Mouse (Mus musculus) lung, embryonic 15.5 days (tissue): ENCODE measurements around the gene Stac3. TPM values are rescaled to one million over a fixed set of nuclear protein-coding genes. Genes with fewer than 3 reads are reported as not detected.

Source experiments
- ATAC-seq: fragments of 200-750 bp; cut with Nextera tagmentation; 2 replicates; pipeline ENCODE4 v1.8.0; 2017; ENCODE audit warnings: moderate number of reproducible peaks, borderline replicate concordance; ENCODE audit not compliant: low FRiP score, low TSS enrichment; ENCODE audit errors: extremely low read depth
- H3K27ac ChIP-seq: fragments of 300-500 bp; sonication (generic); 2 replicates; pipeline ENCODE4 v1.5.1; 2015; ENCODE audit warnings: moderate library complexity, mild to moderate bottlenecking, inconsistent platforms
- H3K27me3 ChIP-seq: fragments of 300-500 bp; sonication (generic); 2 replicates; pipeline ENCODE4 v1.6.1; 2015; ENCODE audit warnings: inconsistent platforms
- H3K36me3 ChIP-seq: fragments of 300-500 bp; sonication (generic); 2 replicates; pipeline ENCODE4 v1.6.1; 2015; ENCODE audit warnings: inconsistent platforms
- H3K4me1 ChIP-seq: fragments of 300-500 bp; sonication (generic); 2 replicates; pipeline ENCODE4 v1.6.1; 2015; ENCODE audit warnings: inconsistent platforms
- H3K4me2 ChIP-seq: fragments of 300-500 bp; sonication (generic); 2 replicates; pipeline ENCODE4 v1.6.1; 2015; ENCODE audit warnings: inconsistent platforms, mild to moderate bottlenecking, moderate library complexity
- H3K4me3 ChIP-seq: fragments of 300-500 bp; sonication (generic); 2 replicates; pipeline ENCODE4 v1.5.1; 2015; ENCODE audit warnings: mild to moderate bottlenecking, inconsistent platforms
- H3K9ac ChIP-seq: fragments of 300-500 bp; sonication (generic); 2 replicates; pipeline ENCODE4 v1.6.1; 2015; ENCODE audit warnings: inconsistent platforms
- H3K9me3 ChIP-seq: fragments of 300-500 bp; sonication (generic); 2 replicates; pipeline ENCODE4 v1.6.1; 2016; ENCODE audit warnings: inconsistent platforms
- WGBS: fragments of 180-500 bp; shearing (Covaris S2); methylation state at CpG from one replicate; pipeline ENCODE4 v1.1.7; 2015; 5-methylcytosine and 5-hydroxymethylcytosine counted together
- polyA plus RNA-seq: library from polyadenylated mRNA; unstranded; fragments of >200 nt; fragmentation: Nextera tagmentation; extraction: Ambion mirVana; gene quantifications from 2 replicates; pipeline ENCODE4 v1.2.1, GENCODE M21; 2015

Gene Stac3
- polyA plus RNA-seq, 1 experiment from 2014 or later: 0.64 TPM

DNA sequence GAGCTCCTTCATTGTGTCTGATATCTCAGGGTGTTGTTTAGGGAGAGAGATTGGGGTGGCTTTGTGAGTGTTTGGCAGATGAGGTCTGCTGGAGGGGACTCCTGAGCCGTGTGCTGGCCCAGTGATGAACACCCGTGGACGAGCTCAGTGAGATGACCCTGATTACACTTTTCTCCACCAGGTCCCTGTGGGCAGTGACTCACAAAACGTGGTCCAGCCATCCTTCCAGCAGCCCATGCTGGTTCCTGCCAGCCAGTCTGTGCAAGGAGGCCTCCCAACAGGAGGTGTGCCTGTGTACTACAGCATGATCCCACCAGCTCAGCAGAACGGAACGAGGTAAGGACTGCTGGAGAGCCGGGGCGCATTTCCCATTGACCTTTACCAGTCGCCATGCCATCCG lies 16.3 kb upstream of the Stac3 start:
- no peak overlapping the region for H3K4me3 ChIP-seq
- WGBS: 79% methylated on average over 10 of the region's 10 CpGs
- no peak overlapping the region for H3K27ac ChIP-seq
- H3K4me2 ChIP-seq: no peak overlapping the region
- no peaks in the 10 kb centered on the region for H3K27me3 ChIP-seq
- H3K9me3 ChIP-seq: no peaks in the 10 kb centered on the region
- H3K36me3 ChIP-seq: peaks cover 52% of the 10 kb centered on the region
- no peak for ATAC-seq
- H3K9ac ChIP-seq: no peak overlapping the region
- H3K4me1 ChIP-seq: peaks cover 12% of the 10 kb centered on the region; the same call in 1 of the 2 replicates

DNA sequence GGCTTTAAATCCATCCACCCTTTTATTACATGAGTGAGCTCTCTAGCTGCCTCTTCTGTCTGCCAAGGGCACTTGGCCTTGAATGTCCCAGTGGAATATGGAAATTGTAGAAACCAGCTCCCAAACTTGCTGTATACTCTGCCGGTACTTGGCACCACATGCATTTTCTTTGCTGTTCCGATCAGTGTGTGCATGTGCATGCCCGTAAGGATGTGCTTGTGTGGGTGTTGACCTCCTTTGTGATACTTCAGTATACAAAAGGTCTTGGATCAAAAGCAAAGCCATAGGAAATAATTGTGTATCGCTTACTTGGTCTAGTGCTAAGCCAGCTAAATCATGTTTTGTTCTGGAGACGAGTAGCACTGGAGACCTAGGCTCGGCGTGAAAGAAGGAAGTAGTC lies 12.6 kb upstream of the Stac3 start:
- H3K27ac ChIP-seq: no peak overlapping the region
- peaks cover 62% of the 10 kb centered on the region for H3K36me3 ChIP-seq
- no peak for ATAC-seq
- H3K9me3 ChIP-seq: no peaks in the 10 kb centered on the region
- no peak overlapping the region for H3K9ac ChIP-seq
- no peak overlapping the region for H3K4me2 ChIP-seq
- no peaks in the 10 kb centered on the region for H3K4me1 ChIP-seq
- no peaks in the 10 kb centered on the region for H3K27me3 ChIP-seq
- H3K4me3 ChIP-seq: no peak overlapping the region
- WGBS: 82% methylated on average over 7 of the region's 7 CpGs

DNA sequence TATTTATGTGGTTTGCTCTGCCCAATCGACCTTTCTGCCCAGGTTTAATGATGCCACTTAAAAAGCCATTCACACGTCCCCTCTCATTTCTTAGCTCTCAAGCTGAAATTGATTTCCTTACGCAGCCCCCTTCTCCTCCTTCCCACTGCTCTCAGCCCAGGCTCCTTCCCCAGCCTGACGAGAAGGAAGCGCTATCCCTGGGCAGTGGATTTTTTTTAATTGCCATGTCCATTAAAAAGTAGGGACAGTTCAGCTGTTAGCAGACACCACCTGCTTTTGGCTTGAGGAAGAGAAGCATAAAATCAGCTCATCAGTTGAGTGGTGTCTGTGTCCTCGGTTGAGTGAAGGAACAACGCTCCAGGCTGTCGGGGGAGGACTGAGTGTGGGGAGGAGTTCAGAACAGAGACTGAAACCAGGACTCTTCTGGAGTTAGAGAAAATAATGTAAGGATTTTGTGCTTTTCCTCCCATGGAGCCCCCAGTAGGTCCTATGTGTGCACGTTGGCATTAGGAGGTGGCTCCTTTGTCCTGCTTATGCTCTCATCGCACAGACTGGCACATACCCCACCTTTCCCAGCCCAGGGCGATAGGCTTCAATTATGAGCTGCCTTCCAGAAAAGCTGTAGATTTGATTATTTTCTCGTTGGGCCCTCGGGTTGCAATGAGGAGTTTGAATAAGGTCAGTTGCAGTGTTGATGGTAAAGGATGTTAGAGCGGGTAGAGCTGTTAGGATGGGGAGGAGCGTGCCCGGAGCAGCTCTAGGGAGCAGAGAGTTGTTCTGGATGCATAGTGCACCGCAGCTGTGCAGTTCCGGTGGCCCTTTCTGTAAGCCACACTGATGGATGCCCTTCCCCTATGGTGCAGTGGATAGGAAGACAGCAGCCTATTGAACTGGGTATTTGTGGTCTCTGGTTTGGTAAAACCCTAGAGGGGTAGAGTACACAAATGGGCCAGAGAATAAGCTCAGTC lies 11.0 kb upstream of the Stac3 start:
- Histone ChIP-seq H3K36me3 (peaks cover 63% of the 10 kb centered on the region), H3K4me2 (no peak overlapping the region), H3K4me3 (no peak overlapping the region), H3K27ac (no peak overlapping the region), H3K27me3 (no peaks in the 10 kb centered on the region), H3K9me3 (no peaks in the 10 kb centered on the region), H3K4me1 (no peaks in the 10 kb centered on the region), H3K9ac (no peak overlapping the region)
- no peak for ATAC-seq
- 85% methylated on average over 18 of the region's 18 CpGs for WGBS

DNA sequence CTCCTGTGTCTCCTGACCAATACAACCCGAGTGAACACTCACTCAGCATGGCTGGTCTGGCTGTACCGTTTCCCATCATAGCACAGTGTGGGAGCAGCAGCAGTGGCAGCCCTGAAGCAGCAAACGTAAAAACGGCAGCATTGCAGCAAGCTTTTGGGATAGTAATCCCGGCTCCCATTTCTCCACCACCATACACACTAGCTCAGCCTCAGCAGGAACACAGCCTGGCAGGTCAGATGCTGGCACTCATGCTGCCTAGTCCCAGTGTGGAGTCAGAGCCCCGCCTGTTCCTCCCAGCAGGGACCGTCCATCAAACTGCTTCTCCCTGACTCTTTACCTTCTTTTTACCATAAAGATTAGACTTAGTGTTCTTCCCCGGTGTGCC lies 10.4 kb upstream of the Stac3 start:
- Histone ChIP-seq H3K27ac (no peak overlapping the region), H3K4me3 (no peak overlapping the region), H3K27me3 (no peaks in the 10 kb centered on the region), H3K4me2 (no peak overlapping the region), H3K9me3 (no peaks in the 10 kb centered on the region), H3K4me1 (no peaks in the 10 kb centered on the region), H3K9ac (no peak overlapping the region), H3K36me3 (peaks cover 64% of the 10 kb centered on the region)
- ATAC-seq: no peak
- WGBS: 78% methylated on average over 8 of the region's 8 CpGs

DNA sequence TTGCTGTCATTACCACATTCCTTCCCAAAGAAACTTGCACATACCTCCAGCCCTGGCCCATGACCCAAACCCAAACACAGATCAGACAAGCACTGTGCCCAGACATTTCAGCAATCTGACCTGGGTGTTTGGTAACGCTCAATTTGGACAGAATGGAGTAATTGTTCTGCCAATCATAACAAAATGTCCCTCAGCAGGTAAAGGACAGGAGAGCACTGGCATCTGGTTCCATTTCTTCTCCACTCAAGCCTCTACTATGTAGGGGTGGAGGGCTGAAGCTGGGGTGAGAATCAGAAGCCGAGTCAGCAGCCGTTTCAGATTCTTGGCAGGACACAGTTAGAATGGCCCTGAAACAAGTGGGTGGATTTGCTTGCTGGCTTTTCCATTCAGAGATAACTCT lies 9.4 kb upstream of the Stac3 start:
- no peak overlapping the region for H3K4me3 ChIP-seq
- 73% methylated on average over 3 of the region's 3 CpGs for WGBS
- H3K27me3 ChIP-seq: no peaks in the 10 kb centered on the region
- no peaks in the 10 kb centered on the region for H3K9me3 ChIP-seq
- peaks cover 66% of the 10 kb centered on the region for H3K36me3 ChIP-seq
- no peak overlapping the region for H3K4me2 ChIP-seq
- no peak overlapping the region for H3K9ac ChIP-seq
- no peak for ATAC-seq
- H3K27ac ChIP-seq: no peak overlapping the region
- H3K4me1 ChIP-seq: no peaks in the 10 kb centered on the region

DNA sequence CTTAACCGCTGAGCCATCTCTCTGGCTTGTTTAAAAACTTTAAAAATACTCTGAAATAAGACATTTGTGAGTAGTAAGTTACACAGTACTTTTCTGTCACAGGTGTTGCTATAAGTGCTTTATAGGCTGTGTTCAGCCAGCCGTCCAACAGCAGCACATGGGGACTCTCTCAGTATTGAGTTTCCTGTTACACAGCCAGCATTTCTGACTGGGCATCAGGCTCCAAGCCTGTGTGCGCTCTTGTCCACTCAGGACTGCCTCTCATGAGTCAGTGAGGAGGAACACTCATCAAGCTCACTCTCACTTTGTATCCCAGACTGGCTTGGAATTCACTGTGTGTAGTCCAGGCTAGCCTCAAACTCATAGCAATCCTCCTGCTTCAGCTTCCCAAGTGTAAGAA lies 5.3 kb upstream of the Stac3 start:
- H3K27me3 ChIP-seq: no peaks in the 10 kb centered on the region
- H3K27ac ChIP-seq: no peak overlapping the region
- H3K36me3 ChIP-seq: peaks cover 78% of the 10 kb centered on the region
- no peak overlapping the region for H3K9ac ChIP-seq
- no peaks in the 10 kb centered on the region for H3K9me3 ChIP-seq
- ATAC-seq: no peak
- no peak overlapping the region for H3K4me2 ChIP-seq
- H3K4me3 ChIP-seq: no peak overlapping the region
- 93% methylated on average over 3 of the region's 3 CpGs for WGBS
- no peaks in the 10 kb centered on the region for H3K4me1 ChIP-seq

DNA sequence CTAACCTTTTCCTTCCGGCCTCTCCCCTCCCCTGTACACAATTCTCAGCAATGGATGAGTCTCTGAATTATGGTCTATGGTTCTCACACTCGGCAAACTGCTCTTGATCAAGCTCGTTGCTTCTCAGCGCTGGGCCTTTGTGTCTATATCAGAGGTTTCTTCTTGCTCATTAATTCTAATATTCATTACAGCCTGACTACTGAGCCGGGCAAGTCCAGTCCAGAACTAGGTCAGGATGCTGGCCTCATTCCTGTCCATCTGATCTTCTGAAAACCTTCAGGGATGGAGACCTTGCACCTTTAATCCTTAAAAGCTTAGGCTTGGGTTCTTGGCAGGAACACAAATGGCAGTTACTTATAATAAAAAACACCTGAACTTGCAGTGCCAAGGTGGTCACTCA lies 2.0 kb upstream of the Stac3 start:
- Histone ChIP-seq H3K4me2 (no peak overlapping the region), H3K9ac (no peak overlapping the region), H3K27me3 (no peaks in the 10 kb centered on the region), H3K4me3 (no peak overlapping the region), H3K27ac (no peak overlapping the region), H3K4me1 (no peaks in the 10 kb centered on the region), H3K36me3 (peaks cover 52% of the 10 kb centered on the region), H3K9me3 (no peaks in the 10 kb centered on the region)
- WGBS: 80% methylated on average over 5 of the region's 5 CpGs
- no peak for ATAC-seq

DNA sequence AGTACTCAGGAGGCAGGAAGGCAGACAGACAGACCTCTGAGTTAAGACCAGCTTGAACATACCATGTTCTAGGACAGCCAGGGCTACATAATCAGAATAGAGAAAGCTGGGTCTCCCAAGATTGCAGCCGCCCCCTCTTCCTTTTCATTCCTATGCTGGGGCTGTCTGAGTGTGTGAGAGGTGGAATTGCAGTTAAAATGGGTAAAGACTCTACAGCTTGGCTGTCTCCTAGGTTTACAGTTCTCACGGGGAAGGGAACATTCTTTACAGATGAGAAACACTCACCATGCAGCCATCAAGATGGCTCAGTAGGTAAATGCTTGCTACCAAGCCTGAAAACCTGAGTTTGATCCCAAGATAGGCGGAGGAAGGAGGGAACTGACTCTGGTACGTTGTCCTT lies 1.4 kb upstream of the Stac3 start:
- Histone ChIP-seq H3K36me3 (peaks cover 47% of the 10 kb centered on the region), H3K9ac (no peak overlapping the region), H3K4me1 (no peaks in the 10 kb centered on the region), H3K4me2 (no peak overlapping the region), H3K9me3 (no peaks in the 10 kb centered on the region), H3K4me3 (no peak overlapping the region), H3K27me3 (no peaks in the 10 kb centered on the region), H3K27ac (no peak overlapping the region)
- no peak for ATAC-seq
- WGBS: 77% methylated on average over 4 of the region's 4 CpGs

DNA sequence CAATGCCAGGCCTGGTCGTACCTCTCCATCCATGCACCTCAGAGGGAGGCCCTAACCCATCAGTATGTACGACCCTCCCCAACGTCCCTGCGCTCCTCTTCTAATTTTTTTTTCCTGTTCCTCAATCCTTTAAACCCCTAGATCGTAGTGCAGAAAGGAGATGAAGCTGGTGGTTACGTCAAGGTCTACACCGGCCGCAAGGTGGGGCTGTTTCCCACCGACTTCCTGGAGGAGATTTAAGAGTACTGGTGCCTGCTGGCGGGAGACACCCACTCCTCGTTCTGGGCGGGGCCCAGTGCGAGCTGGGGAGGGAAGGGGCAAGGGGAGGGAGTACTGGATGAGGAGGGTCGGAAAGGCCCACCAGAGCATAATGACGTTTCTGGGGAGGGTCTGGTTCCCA lies 6.8 kb downstream of the Stac3 start:
- Histone ChIP-seq H3K4me3 (peak overlapping the region; percentile 37; the same call in 1 of the 2 replicates), H3K27ac (no peak overlapping the region), H3K36me3 (no peaks in the 10 kb centered on the region), H3K4me1 (peaks cover 39% of the 10 kb centered on the region), H3K27me3 (peaks cover 63% of the 10 kb centered on the region), H3K9ac (no peak overlapping the region), H3K9me3 (no peaks in the 10 kb centered on the region), H3K4me2 (peak overlapping the region; percentile 69)
- no peak for ATAC-seq
- 4% methylated on average over 15 of the region's 15 CpGs for WGBS

DNA sequence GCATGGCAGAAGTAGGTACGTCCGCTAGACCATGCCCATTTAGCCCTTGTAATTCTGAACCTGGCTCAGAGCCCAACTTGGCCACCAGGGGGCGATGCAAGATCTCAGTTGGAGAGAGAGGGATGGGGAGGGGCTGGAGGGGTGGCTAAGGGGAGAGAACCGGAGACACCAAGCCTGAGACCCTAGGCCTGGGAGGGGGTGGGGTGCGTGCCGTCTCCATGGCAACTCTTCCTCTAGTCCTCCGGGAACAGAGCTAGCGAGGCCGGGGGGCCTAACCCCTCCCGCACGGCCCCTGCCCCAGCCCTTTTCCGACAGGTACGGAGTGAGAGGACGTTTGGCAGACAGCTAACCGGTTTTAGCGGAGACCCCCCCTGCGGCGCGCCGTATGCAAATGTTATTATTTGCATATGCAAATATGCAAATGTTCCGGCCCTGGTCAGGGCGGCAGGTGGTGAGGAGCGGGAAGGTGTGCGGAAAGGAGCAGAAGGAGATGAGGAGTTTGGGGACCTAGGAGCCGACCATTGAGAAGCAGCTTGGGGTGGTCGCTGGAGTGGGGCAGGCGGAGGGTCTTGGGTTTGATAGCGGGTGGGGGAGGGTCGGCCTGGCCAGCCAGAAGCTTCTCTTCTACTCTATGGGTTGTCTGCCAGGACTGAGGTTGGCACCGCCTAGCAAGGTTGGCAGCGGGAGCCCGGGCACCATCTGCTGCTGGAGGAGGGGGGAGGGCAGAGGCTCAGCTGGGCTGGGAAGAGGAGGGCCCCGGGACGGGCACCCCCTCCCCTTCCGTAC lies 7.8 kb downstream of the Stac3 start:
- WGBS: 1% methylated on average over 35 of the region's 35 CpGs
- Histone ChIP-seq H3K4me3 (peak overlapping the region; percentile 37), H3K36me3 (no peaks in the 10 kb centered on the region), H3K27me3 (peaks cover 73% of the 10 kb centered on the region), H3K27ac (no peak overlapping the region), H3K4me2 (peak overlapping the region; percentile 69), H3K4me1 (peaks cover 50% of the 10 kb centered on the region), H3K9ac (no peak overlapping the region), H3K9me3 (no peaks in the 10 kb centered on the region)
- ATAC-seq: peak; percentile 42; the same call in 1 of the 2 replicates

DNA sequence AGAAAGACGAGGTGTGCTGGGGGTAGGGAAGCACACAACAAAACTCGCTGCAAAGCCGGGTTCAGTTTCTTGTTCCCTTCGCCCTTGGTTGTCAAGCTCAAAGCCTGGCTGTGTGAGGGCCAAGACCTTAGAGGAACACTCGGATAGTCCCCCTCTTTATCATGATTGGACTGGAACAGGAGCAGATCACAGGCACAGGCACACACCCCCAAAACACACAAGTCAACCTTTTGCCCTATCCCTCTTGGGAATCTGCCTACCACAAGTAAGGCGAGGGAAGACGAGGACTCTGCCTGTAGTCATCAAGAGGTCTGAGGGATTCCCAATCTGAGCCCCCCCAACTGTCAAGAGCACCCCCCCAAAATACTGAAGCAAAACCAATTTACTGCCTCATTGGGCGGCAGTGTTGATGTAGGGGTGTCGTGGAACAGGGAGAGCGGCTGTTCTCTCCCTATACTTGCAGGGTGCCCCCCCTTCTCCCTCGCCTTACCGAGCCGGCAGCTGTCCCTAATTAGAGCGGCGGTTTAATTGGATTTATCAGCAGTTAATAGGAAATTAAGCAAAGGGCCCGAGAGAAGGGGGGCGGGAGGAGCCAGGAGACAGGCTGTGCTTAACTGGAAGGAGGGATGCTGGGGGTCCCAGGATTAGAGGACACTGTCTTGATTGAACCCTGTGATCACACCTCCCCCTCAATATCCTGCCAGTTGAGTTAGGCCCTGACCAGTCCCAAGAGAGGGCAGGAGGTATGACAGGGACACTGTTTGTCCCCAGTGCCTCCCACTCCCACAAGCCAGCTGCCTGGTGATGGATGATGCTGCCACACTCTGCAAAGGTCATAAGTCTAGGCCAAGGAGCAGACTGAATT lies 8.6 kb downstream of the Stac3 start:
- H3K27ac ChIP-seq: no peak overlapping the region
- peak overlapping the region; percentile 69 for H3K4me2 ChIP-seq
- no peak for ATAC-seq
- H3K27me3 ChIP-seq: peaks cover 81% of the 10 kb centered on the region
- H3K9me3 ChIP-seq: no peaks in the 10 kb centered on the region
- H3K36me3 ChIP-seq: no peaks in the 10 kb centered on the region
- peaks cover 58% of the 10 kb centered on the region for H3K4me1 ChIP-seq
- WGBS: 20% methylated on average over 17 of the region's 17 CpGs
- no peak overlapping the region for H3K9ac ChIP-seq
- peak overlapping the region; percentile 37 for H3K4me3 ChIP-seq
